Mouse (Mus musculus): Measurements from ENCODE around the gene Cpt1c. TPM values are rescaled to one million over a fixed set of nuclear protein-coding genes. Genes with fewer than 3 reads are reported as not detected.
A peak's percentile ranks its signal among the peaks of the same experiment; 100 is the strongest.

The Cpt1c gene
- polyA plus RNA-seq, 1 experiment = 5.5 TPM

DNA sequence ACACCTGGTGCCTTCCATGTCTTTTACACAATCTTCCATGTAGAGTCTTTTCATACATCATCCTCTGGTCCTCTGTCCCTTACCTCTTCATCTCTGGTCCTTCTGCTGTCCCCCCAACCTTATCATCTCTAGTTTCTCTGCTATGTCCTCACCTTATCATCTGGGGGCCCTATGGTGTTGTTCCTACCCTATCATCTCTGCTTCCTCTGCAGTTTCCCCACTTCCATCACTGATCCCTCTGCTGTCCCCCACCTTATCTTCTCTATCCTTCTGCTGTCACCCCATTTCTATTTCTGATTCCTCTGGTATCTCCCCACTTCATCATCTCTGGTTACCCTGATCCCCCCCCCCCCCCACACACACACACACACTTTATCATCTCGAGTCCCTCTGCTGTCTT lies 46.1 kb downstream of the Cpt1c start:
- peaks cover 8% of the 10 kb centered on the region for H3K36me3 ChIP-seq (ENCODE audit: control insufficient read depth, insufficient read depth)
- TF ChIP-seq MYOD1 (IDR thresholded peaks at IDR 0.05; ENCODE audit: control insufficient read depth, insufficient read length, low read depth) = no peak
- TF ChIP-seq USF1 (IDR thresholded peaks at IDR 0.05; ENCODE audit: low read depth) = no peak
- no peak for TF ChIP-seq FOSL1 (IDR thresholded peaks at IDR 0.05; ENCODE audit: insufficient read depth, low read length, poor library complexity, severe bottlenecking)
- TF ChIP-seq MYOG (IDR thresholded peaks at IDR 0.05; ENCODE audit: control insufficient read depth, extremely low read depth, insufficient read length) = no peak
- no peak for TF ChIP-seq CEBPB (IDR thresholded peaks at IDR 0.05; ENCODE audit: low read depth)
- TF ChIP-seq MAX (IDR thresholded peaks at IDR 0.05) = no peak
- no peak for TF ChIP-seq CTCF (IDR thresholded peaks at IDR 0.05; ENCODE audit: control insufficient read depth, insufficient read depth, insufficient read length)
- H3K27me3 ChIP-seq (ENCODE audit: control insufficient read depth, insufficient read depth, insufficient read length) = no peaks in the 10 kb centered on the region
- peak overlapping the region; percentile 65 for H3K4me3 ChIP-seq (ENCODE audit: insufficient read depth, poor library complexity, severe bottlenecking)
- peaks cover 19% of the 10 kb centered on the region for H3K79me3 ChIP-seq (ENCODE audit: low read depth)
- peak overlapping the region; percentile 76 for H3ac ChIP-seq (ENCODE audit: control insufficient read depth, insufficient read length, low read depth)
- H3K79me2 ChIP-seq (ENCODE audit: control insufficient read depth, insufficient read depth) = peaks cover 40% of the 10 kb centered on the region

GRCm38 (mm10) chr7:44925468-44925867 lies 49.2 kb downstream of the Cpt1c start:
- H3K79me3 ChIP-seq (ENCODE audit: low read depth) = peaks cover 19% of the 10 kb centered on the region
- H3K36me3 ChIP-seq (ENCODE audit: control insufficient read depth, insufficient read depth) = peaks cover 13% of the 10 kb centered on the region
- H3ac ChIP-seq (ENCODE audit: control insufficient read depth, insufficient read length, low read depth) = no peak overlapping the region
- TF ChIP-seq USF1 (IDR thresholded peaks at IDR 0.05; ENCODE audit: low read depth) = no peak
- TF ChIP-seq MYOD1 (IDR thresholded peaks at IDR 0.05; ENCODE audit: control insufficient read depth, insufficient read length, low read depth) = no peak
- no peak for TF ChIP-seq CEBPB (IDR thresholded peaks at IDR 0.05; ENCODE audit: low read depth)
- TF ChIP-seq CTCF (IDR thresholded peaks at IDR 0.05; ENCODE audit: control insufficient read depth, insufficient read depth, insufficient read length) = no peak
- TF ChIP-seq FOSL1 (IDR thresholded peaks at IDR 0.05; ENCODE audit: insufficient read depth, low read length, poor library complexity, severe bottlenecking) = no peak
- no peak for TF ChIP-seq MAX (IDR thresholded peaks at IDR 0.05)
- no peak for TF ChIP-seq MYOG (IDR thresholded peaks at IDR 0.05; ENCODE audit: control insufficient read depth, extremely low read depth, insufficient read length)
- H3K4me3 ChIP-seq (ENCODE audit: insufficient read depth, poor library complexity, severe bottlenecking) = no peak overlapping the region
- H3K79me2 ChIP-seq (ENCODE audit: control insufficient read depth, insufficient read depth) = peaks cover 40% of the 10 kb centered on the region
- H3K27me3 ChIP-seq (ENCODE audit: control insufficient read depth, insufficient read depth, insufficient read length) = no peaks in the 10 kb centered on the region

- Histone ChIP-seq H3K36me3 (ENCODE audit: control insufficient read depth, insufficient read depth) (peaks cover 13% of the 10 kb centered on the region), H3K79me3 (ENCODE audit: low read depth) (peaks cover 12% of the 10 kb centered on the region)
Observed at GRCm38 (mm10) chr7:44922530-44922929, 52.1 kb downstream of the Cpt1c start.

DNA sequence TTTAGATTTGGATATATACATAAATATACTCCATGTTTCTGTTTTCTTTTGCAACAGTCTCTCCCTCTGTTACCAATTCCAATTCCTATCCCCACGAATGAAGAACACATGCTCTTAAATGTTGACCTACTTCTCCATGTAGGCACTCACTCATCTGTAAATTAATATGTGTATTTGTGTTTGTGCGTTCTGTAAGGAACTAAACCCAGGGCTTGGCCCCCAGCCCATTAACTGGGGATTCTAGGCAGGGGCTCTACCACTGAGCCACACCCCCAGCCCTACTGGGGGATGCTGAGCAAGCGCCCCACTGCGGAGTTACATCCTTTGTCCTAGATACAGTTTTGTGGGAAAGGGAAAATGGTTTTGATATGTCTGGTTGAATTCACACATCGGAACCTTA lies 55.5 kb downstream of the Cpt1c start:
- Histone ChIP-seq H3K79me3 (ENCODE audit: low read depth) (no peaks in the 10 kb centered on the region), H3K79me2 (ENCODE audit: control insufficient read depth, insufficient read depth) (no peaks in the 10 kb centered on the region), H3K36me3 (ENCODE audit: control insufficient read depth, insufficient read depth) (peaks cover 15% of the 10 kb centered on the region), H3ac (ENCODE audit: control insufficient read depth, insufficient read length, low read depth) (no peak overlapping the region), H3K27me3 (ENCODE audit: control insufficient read depth, insufficient read depth, insufficient read length) (no peaks in the 10 kb centered on the region), H3K4me3 (ENCODE audit: insufficient read depth, poor library complexity, severe bottlenecking) (no peak overlapping the region)
- TF ChIP-seq CTCF (IDR thresholded peaks at IDR 0.05; ENCODE audit: control insufficient read depth, insufficient read depth, insufficient read length) (no peak), MYOD1 (IDR thresholded peaks at IDR 0.05; ENCODE audit: control insufficient read depth, insufficient read length, low read depth) (no peak), FOSL1 (IDR thresholded peaks at IDR 0.05; ENCODE audit: insufficient read depth, low read length, poor library complexity, severe bottlenecking) (no peak), USF1 (IDR thresholded peaks at IDR 0.05; ENCODE audit: low read depth) (no peak), MYOG (IDR thresholded peaks at IDR 0.05; ENCODE audit: control insufficient read depth, extremely low read depth, insufficient read length) (no peak), MAX (IDR thresholded peaks at IDR 0.05) (no peak), CEBPB (IDR thresholded peaks at IDR 0.05; ENCODE audit: low read depth) (no peak)

More at GRCm38 (mm10) chr7:44922530-44922929, 52.1 kb downstream of the Cpt1c start:
- no peaks in the 10 kb centered on the region for H3K27me3 ChIP-seq (ENCODE audit: control insufficient read depth, insufficient read depth, insufficient read length)
- TF ChIP-seq FOSL1 (IDR thresholded peaks at IDR 0.05; ENCODE audit: insufficient read depth, low read length, poor library complexity, severe bottlenecking) (no peak), CEBPB (IDR thresholded peaks at IDR 0.05; ENCODE audit: low read depth) (no peak), MYOD1 (IDR thresholded peaks at IDR 0.05; ENCODE audit: control insufficient read depth, insufficient read length, low read depth) (no peak), CTCF (IDR thresholded peaks at IDR 0.05; ENCODE audit: control insufficient read depth, insufficient read depth, insufficient read length) (no peak), MYOG (IDR thresholded peaks at IDR 0.05; ENCODE audit: control insufficient read depth, extremely low read depth, insufficient read length) (no peak), USF1 (IDR thresholded peaks at IDR 0.05; ENCODE audit: low read depth) (no peak), MAX (IDR thresholded peaks at IDR 0.05) (no peak)
- no peak overlapping the region for H3ac ChIP-seq (ENCODE audit: control insufficient read depth, insufficient read length, low read depth)
- H3K4me3 ChIP-seq (ENCODE audit: insufficient read depth, poor library complexity, severe bottlenecking) = no peak overlapping the region
- H3K79me2 ChIP-seq (ENCODE audit: control insufficient read depth, insufficient read depth) = peaks cover 24% of the 10 kb centered on the region

DNA sequence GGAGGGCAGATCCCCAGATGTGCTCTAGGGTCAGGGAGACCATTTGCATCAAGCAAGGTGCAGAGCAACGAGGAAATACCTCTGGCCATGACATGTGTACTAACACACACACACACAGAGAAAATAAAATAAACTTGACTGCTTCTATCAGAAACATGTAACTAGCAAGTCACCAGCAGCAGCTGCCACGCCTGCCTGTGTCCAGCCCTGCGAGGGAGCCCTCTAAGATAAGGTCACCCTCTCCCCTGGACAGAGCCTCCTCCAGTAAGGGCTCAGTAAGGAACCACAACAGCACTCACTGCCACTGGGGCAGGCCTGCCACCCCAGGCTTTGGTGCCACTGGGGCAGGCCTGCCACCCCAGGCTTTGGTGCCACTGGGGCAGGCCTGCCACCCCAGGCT lies 56.4 kb downstream of the Cpt1c start:
- Histone ChIP-seq H3K79me3 (ENCODE audit: low read depth) (no peaks in the 10 kb centered on the region), H3K36me3 (ENCODE audit: control insufficient read depth, insufficient read depth) (peaks cover 8% of the 10 kb centered on the region), H3ac (ENCODE audit: control insufficient read depth, insufficient read length, low read depth) (no peak overlapping the region), H3K27me3 (ENCODE audit: control insufficient read depth, insufficient read depth, insufficient read length) (no peaks in the 10 kb centered on the region), H3K79me2 (ENCODE audit: control insufficient read depth, insufficient read depth) (no peaks in the 10 kb centered on the region), H3K4me3 (ENCODE audit: insufficient read depth, poor library complexity, severe bottlenecking) (no peak overlapping the region)
- TF ChIP-seq MYOG (IDR thresholded peaks at IDR 0.05; ENCODE audit: control insufficient read depth, extremely low read depth, insufficient read length) = no peak
- no peak for TF ChIP-seq USF1 (IDR thresholded peaks at IDR 0.05; ENCODE audit: low read depth)
- no peak for TF ChIP-seq CTCF (IDR thresholded peaks at IDR 0.05; ENCODE audit: control insufficient read depth, insufficient read depth, insufficient read length)
- TF ChIP-seq MAX (IDR thresholded peaks at IDR 0.05) = no peak
- TF ChIP-seq CEBPB (IDR thresholded peaks at IDR 0.05; ENCODE audit: low read depth) = no peak

- TF ChIP-seq USF1 (IDR thresholded peaks at IDR 0.05; ENCODE audit: low read depth) = no peak
- TF ChIP-seq MYOD1 (IDR thresholded peaks at IDR 0.05; ENCODE audit: control insufficient read depth, insufficient read length, low read depth) = no peak
- no peak for TF ChIP-seq CEBPB (IDR thresholded peaks at IDR 0.05; ENCODE audit: low read depth)
- TF ChIP-seq MAX (IDR thresholded peaks at IDR 0.05) = no peak
- TF ChIP-seq FOSL1 (IDR thresholded peaks at IDR 0.05; ENCODE audit: insufficient read depth, low read length, poor library complexity, severe bottlenecking) = no peak
- no peak for TF ChIP-seq CTCF (IDR thresholded peaks at IDR 0.05; ENCODE audit: control insufficient read depth, insufficient read depth, insufficient read length)
- TF ChIP-seq MYOG (IDR thresholded peaks at IDR 0.05; ENCODE audit: control insufficient read depth, extremely low read depth, insufficient read length) = no peak
Observed at GRCm38 (mm10) chr7:44916881-44917280, 57.8 kb downstream of the Cpt1c start.

More at GRCm38 (mm10) chr7:44916881-44917280, 57.8 kb downstream of the Cpt1c start:
- no peaks in the 10 kb centered on the region for H3K79me2 ChIP-seq (ENCODE audit: control insufficient read depth, insufficient read depth)
- H3ac ChIP-seq (ENCODE audit: control insufficient read depth, insufficient read length, low read depth) = no peak overlapping the region
- no peak overlapping the region for H3K4me3 ChIP-seq (ENCODE audit: insufficient read depth, poor library complexity, severe bottlenecking)
- H3K36me3 ChIP-seq (ENCODE audit: control insufficient read depth, insufficient read depth) = peaks cover 7% of the 10 kb centered on the region
- no peaks in the 10 kb centered on the region for H3K27me3 ChIP-seq (ENCODE audit: control insufficient read depth, insufficient read depth, insufficient read length)
- H3K79me3 ChIP-seq (ENCODE audit: low read depth) = no peaks in the 10 kb centered on the region

Data from C2C12 (cell line).